Comparison of ENCODE assay signal across 8 mouse cellular contexts in genomic region chr13:117025226-117026067, GRCm38 (mm10). TPM values are rescaled to one million over a fixed set of nuclear protein-coding genes. Genes with fewer than 3 reads are reported as not detected.
DNase-seq lines count a peak whose midpoint lies in the region; ATAC-seq lines count a peak whose summit lies in the region.

TSS of gene Parp8 (minus strand) at chr13:117025537.

- H3K4me3 ChIP-seq in forebrain, embryonic 12.5 days (replicated peaks), result peak within 1 kb of the TSS; percentile 76
- H3K4me3 ChIP-seq in heart, embryonic 15.5 days, result peak within 1 kb of the TSS; percentile 73
- H3K4me3 ChIP-seq in liver, embryonic 15.5 days (replicated peaks), result peak within 1 kb of the TSS; percentile 60
- peak within 1 kb of the TSS; percentile 76 for H3K4me3 ChIP-seq in neural tube, embryonic 11.5 days (ENCODE audit: low read depth, low read length)

- under 1% methylated on average over 53 of the region's 67 CpGs for WGBS in forebrain, embryonic 12.5 days
- WGBS in heart, embryonic 15.5 days, result under 1% methylated on average over 61 of the region's 67 CpGs
- WGBS in liver, embryonic 15.5 days (ENCODE audit: insufficient replicate concordance), result 1% methylated on average over 57 of the region's 67 CpGs
- under 1% methylated on average over 56 of the region's 67 CpGs for WGBS in neural tube, embryonic 11.5 days

- H3K9ac ChIP-seq in forebrain, embryonic 12.5 days, result peak within 1 kb of the TSS; percentile 89
- H3K9ac ChIP-seq in heart, embryonic 15.5 days, result peak within 1 kb of the TSS; percentile 83
- H3K9ac ChIP-seq in liver, embryonic 15.5 days, result peak within 1 kb of the TSS; percentile 23; the same call in 1 of the 2 replicates
- H3K9ac ChIP-seq in neural tube, embryonic 11.5 days (ENCODE audit: low read length), result peak within 1 kb of the TSS; percentile 84

- H3K36me3 ChIP-seq in forebrain, embryonic 12.5 days (replicated peaks), result no peaks in the 10 kb centered on the region
- H3K36me3 ChIP-seq in heart, embryonic 15.5 days, result no peaks in the 10 kb centered on the region
- no peaks in the 10 kb centered on the region for H3K36me3 ChIP-seq in liver, embryonic 15.5 days (replicated peaks)
- H3K36me3 ChIP-seq in neural tube, embryonic 11.5 days (ENCODE audit: control insufficient read depth, insufficient read depth, low read length), result no peaks in the 10 kb centered on the region

- ATAC-seq in cerebellum, adult (ENCODE audit: insufficient number of reproducible peaks, low FRiP score, low TSS enrichment), result peak; percentile 32
- ATAC-seq in forebrain, embryonic 12.5 days (ENCODE audit: low FRiP score), result peak; percentile 67
- ATAC-seq in heart, embryonic 15.5 days (replicated peaks; ENCODE audit: insufficient number of reproducible peaks, insufficient read depth, low FRiP score, low read depth), result peak; percentile 47
- ATAC-seq in liver, embryonic 15.5 days (ENCODE audit: insufficient read depth), result peak; percentile 23; the same call in 1 of the 2 replicates
- ATAC-seq in neural tube, embryonic 11.5 days (ENCODE audit: insufficient read depth, low FRiP score, low TSS enrichment), result peak; percentile 58

- DNase-seq in CD8-positive naive resting alpha-beta T cell, adult 2 months (ENCODE audit: low read depth in 2 of 2, low spot score in 2 of 2), result peak; percentile 22 to 30
- peak; percentile 58 for DNase-seq in kidney, postnatal 14 days
- peak; percentile 73 for DNase-seq in neural tube, embryonic 11.5 days (ENCODE audit: low spot score)
- DNase-seq in telencephalon, adult 2 months (ENCODE audit: low read depth, low spot score), result peak; percentile 48

- peaks cover 11% of the 10 kb centered on the region; the same call in 1 of the 2 replicates for H3K27me3 ChIP-seq in forebrain, embryonic 12.5 days
- H3K27me3 ChIP-seq in heart, embryonic 15.5 days, result no peaks in the 10 kb centered on the region
- H3K27me3 ChIP-seq in liver, embryonic 15.5 days, result peaks cover 48% of the 10 kb centered on the region
- H3K27me3 ChIP-seq in neural tube, embryonic 11.5 days (ENCODE audit: control insufficient read depth, insufficient read depth, low read length), result no peaks in the 10 kb centered on the region

- H3K9me3 ChIP-seq in forebrain, embryonic 12.5 days, result no peaks in the 10 kb centered on the region
- H3K9me3 ChIP-seq in heart, embryonic 15.5 days (replicated peaks), result no peaks in the 10 kb centered on the region
- no peaks in the 10 kb centered on the region for H3K9me3 ChIP-seq in liver, embryonic 15.5 days (replicated peaks)
- no peaks in the 10 kb centered on the region for H3K9me3 ChIP-seq in neural tube, embryonic 11.5 days (ENCODE audit: control insufficient read depth, low read length)

- H3K4me1 ChIP-seq in forebrain, embryonic 12.5 days, result peaks cover 12% of the 10 kb centered on the region
- peaks cover 42% of the 10 kb centered on the region for H3K4me1 ChIP-seq in heart, embryonic 15.5 days (replicated peaks)
- peaks cover 6% of the 10 kb centered on the region; the same call in 1 of the 2 replicates for H3K4me1 ChIP-seq in liver, embryonic 15.5 days (replicated peaks)
- H3K4me1 ChIP-seq in neural tube, embryonic 11.5 days (ENCODE audit: control insufficient read depth, insufficient read depth, low read length), result no peaks in the 10 kb centered on the region

- H3K27ac ChIP-seq in forebrain, embryonic 12.5 days, result peak within 1 kb of the TSS; percentile 91
- H3K27ac ChIP-seq in heart, embryonic 15.5 days, result peak within 1 kb of the TSS; percentile 86
- peak within 1 kb of the TSS; percentile 58 for H3K27ac ChIP-seq in liver, embryonic 15.5 days (replicated peaks)
- peak within 1 kb of the TSS; percentile 79 for H3K27ac ChIP-seq in neural tube, embryonic 11.5 days (ENCODE audit: low read depth, low read length)

- H3K4me2 ChIP-seq in forebrain, embryonic 12.5 days, result peak within 1 kb of the TSS; percentile 74
- H3K4me2 ChIP-seq in heart, embryonic 15.5 days, result peak within 1 kb of the TSS; percentile 72
- peak within 1 kb of the TSS; percentile 72 for H3K4me2 ChIP-seq in liver, embryonic 15.5 days
- H3K4me2 ChIP-seq in neural tube, embryonic 11.5 days (ENCODE audit: low read depth), result peak within 1 kb of the TSS; percentile 72

RNA-seq across cellular contexts. Expression of gene Parp8, which starts in this region (rescaled TPM):
- 14.7 and 17.7 TPM in 2 replicates for polyA plus RNA-seq in forebrain, embryonic 12.5 days (2016; fragmentation: Nextera tagmentation; extraction: Ambion mirVana)
- polyA plus RNA-seq in heart, embryonic 15.5 days (2015; fragmentation: Nextera tagmentation; extraction: Ambion mirVana), result 11.8 and 13.7 TPM in 2 replicates
- polyA plus RNA-seq in liver, embryonic 15.5 days (2015; fragmentation: Nextera tagmentation; extraction: Ambion mirVana), result 2.3 and 2.4 TPM in 2 replicates
- polyA plus RNA-seq in neural tube, embryonic 11.5 days (2014; fragmentation: Nextera tagmentation; extraction: Ambion mirVana), result 13.7 and 14.8 TPM in 2 replicates

Comparison
In these comparisons a context has a peak if more than half of its experiments do, and no peak if none do; other contexts are left out.
1. Peak in every context shown above with its lines: DNase-seq, ATAC-seq, H3K4me3 ChIP-seq and H3K27ac ChIP-seq.
2. H3K9ac ChIP-seq: peak in every context shown above with its lines; median percentile 89 in forebrain, embryonic 12.5 days; 84 in neural tube, embryonic 11.5 days; 83 in heart, embryonic 15.5 days; 23 in liver, embryonic 15.5 days.